Mouse (Mus musculus): ENCODE results near the gene Shoc2.

Shoc2 gene

GRCm38 (mm10) chr19:54015503-54015902 is 71.4 kb downstream of the Shoc2 start:
- in situ Hi-C loops (cut with MboI, MseI), result no loop called here

- in situ Hi-C loops (cut with MboI, MseI), result no loop called here
Measured at GRCm38 (mm10) chr19:54035100-54035499, 91.0 kb downstream of the Shoc2 start.

- in situ Hi-C loops (cut with MboI, MseI), result no loop called here
Measured at GRCm38 (mm10) chr19:54039441-54039840, 95.3 kb downstream of the Shoc2 start.

- in situ Hi-C loops (cut with MboI, MseI), result no loop called here
Measured at GRCm38 (mm10) chr19:54040356-54041028, 96.4 kb downstream of the Shoc2 start.

- in situ Hi-C loops (cut with MboI, MseI), result no loop called here
Measured at GRCm38 (mm10) chr19:54041029-54041367, 96.9 kb downstream of the Shoc2 start.

- in situ Hi-C loops (cut with MboI, MseI), result no loop called here
Measured at GRCm38 (mm10) chr19:54043851-54044250, 99.7 kb downstream of the Shoc2 start, which contains the start of gene Adra2a. TSS of gene Adra2a (plus strand) at chr19:54044151.

- in situ Hi-C loops (cut with MboI, MseI), result loop anchor here (5.0 kb wide), 1 partner anchor 1018 kb away; no protein-coding TSS in a partner anchor
Measured at GRCm38 (mm10) chr19:54044507-54045371, 100.6 kb downstream of the Shoc2 start.

GRCm38 (mm10) chr19:54045412-54045811 is 101.3 kb downstream of the Shoc2 start:
- in situ Hi-C loops (cut with MboI, MseI), result loop anchor here (5.0 kb wide), 1 partner anchor 1017 kb away; no protein-coding TSS in a partner anchor

- in situ Hi-C loops (cut with MboI, MseI), result loop anchor here (5.0 kb wide), 1 partner anchor 1016 kb away; no protein-coding TSS in a partner anchor
Measured at GRCm38 (mm10) chr19:54045931-54046683, 102.0 kb downstream of the Shoc2 start.

GRCm38 (mm10) chr19:54046684-54047070 is 102.6 kb downstream of the Shoc2 start:
- in situ Hi-C loops (cut with MboI, MseI), result loop anchor here (5.0 kb wide), 1 partner anchor 1016 kb away; no protein-coding TSS in a partner anchor

- in situ Hi-C loops (cut with MboI, MseI), result loop anchor here (5.0 kb wide), 1 partner anchor 1015 kb away; no protein-coding TSS in a partner anchor
Measured at GRCm38 (mm10) chr19:54047386-54048050, 103.4 kb downstream of the Shoc2 start.

- in situ Hi-C loops (cut with MboI, MseI), result loop anchor here (5.0 kb wide), 1 partner anchor 1014 kb away; no protein-coding TSS in a partner anchor
Measured at GRCm38 (mm10) chr19:54048161-54048885, 104.2 kb downstream of the Shoc2 start.

GRCm38 (mm10) chr19:54051651-54052050 is 107.5 kb downstream of the Shoc2 start:
- in situ Hi-C loops (cut with MboI, MseI), result no loop called here

- in situ Hi-C loops (cut with MboI, MseI), result no loop called here
Measured at GRCm38 (mm10) chr19:54055845-54056244, 111.7 kb downstream of the Shoc2 start.

- in situ Hi-C loops (cut with MboI, MseI), result no loop called here
Measured at GRCm38 (mm10) chr19:54068447-54068846, 124.3 kb downstream of the Shoc2 start.

- in situ Hi-C loops (cut with MboI, MseI), result no loop called here
Measured at GRCm38 (mm10) chr19:54070521-54070920, 126.4 kb downstream of the Shoc2 start.

GRCm38 (mm10) chr19:54072233-54072800 is 128.2 kb downstream of the Shoc2 start:
- in situ Hi-C loops (cut with MboI, MseI), result no loop called here

GRCm38 (mm10) chr19:54076362-54077349 is 132.6 kb downstream of the Shoc2 start:
- in situ Hi-C loops (cut with MboI, MseI), result no loop called here

GRCm38 (mm10) chr19:54081303-54081702 is 137.2 kb downstream of the Shoc2 start:
- in situ Hi-C loops (cut with MboI, MseI), result no loop called here

Data from regulatory T cell (primary cell).